ENCODE assay signal across 12 mouse cellular contexts in genomic region chr2:80013060-80013459, GRCm38 (mm10).
DNase-seq lines count a peak whose midpoint lies in the region; ATAC-seq and TF ChIP-seq lines count a peak whose summit lies in the region.
"Had no signal": no experiment of that assay in that cellular context is flagged by ENCODE, and none has a peak within 500 bp of the region (broad histone marks: within the 10 kb centered on the region; RNA-seq: fewer than 3 reads in every experiment).

No protein-coding gene starts in this region.

- no peaks in the 10 kb centered on the region for H3K9me3 ChIP-seq in limb, embryonic 14.5 days (ENCODE audit: control insufficient read depth, low read length)
- H3K9me3 ChIP-seq in limb, embryonic 10.5 days (replicated peaks), result no peaks in the 10 kb centered on the region
- H3K9me3 ChIP-seq: heart, embryonic 13.5 days; liver, embryonic 12.5 days had no signal

- no peak overlapping the region for H3K9ac ChIP-seq in limb, embryonic 14.5 days (ENCODE audit: low read depth, low read length, severe bottlenecking)
- H3K9ac ChIP-seq: heart, embryonic 13.5 days; liver, embryonic 12.5 days had no signal

- ATAC-seq in frontal cortex, adult (ENCODE audit: low TSS enrichment), result peak; percentile 82
- no peak for ATAC-seq in limb, embryonic 14.5 days (ENCODE audit: low FRiP score, low read depth)
- ATAC-seq: liver, embryonic 12.5 days had no signal

- no peak for TF ChIP-seq POLR2A in limb, embryonic 14.5 days (IDR thresholded peaks at IDR 0.05; ENCODE audit: borderline replicate concordance, extremely low read depth, insufficient read depth, insufficient read length)

- DNase-seq in frontal cortex, postnatal 10 days (ENCODE audit: low spot score in 2 of 2), result no peak
- DNase-seq in limb, embryonic 14.5 days (ENCODE audit: low spot score), result peak; percentile 68
- no peak for DNase-seq in limb, embryonic 10.5 days (ENCODE audit: low spot score)
- DNase-seq in heart, postnatal 4 days, result peak; percentile 31
- DNase-seq in lung, postnatal 14 days, result peak; percentile 35
- DNase-seq in urinary bladder, postnatal 36 days (ENCODE audit: low spot score in 2 of 2), result no peak
- no peak for DNase-seq in urinary bladder, postnatal 14 days (ENCODE audit: low spot score)
- DNase-seq: spleen, adult 18-20 months had no signal

- no peaks in the 10 kb centered on the region for H3K27me3 ChIP-seq in limb, embryonic 14.5 days (ENCODE audit: control insufficient read depth, insufficient read depth, low read length)
- H3K27me3 ChIP-seq in limb, embryonic 10.5 days (ENCODE audit: low read depth, poor library complexity, severe bottlenecking), result no peaks in the 10 kb centered on the region
- H3K27me3 ChIP-seq: CH12.LX; heart, embryonic 13.5 days; liver, embryonic 12.5 days had no signal

- no peaks in the 10 kb centered on the region for H3K4me1 ChIP-seq in limb, embryonic 14.5 days (ENCODE audit: control insufficient read depth, insufficient read depth, low read length)
- H3K4me1 ChIP-seq in limb, embryonic 10.5 days, result no peaks in the 10 kb centered on the region
- H3K4me1 ChIP-seq: liver, embryonic 12.5 days had no signal

- no peak overlapping the region for H3K4me2 ChIP-seq in limb, embryonic 14.5 days (replicated peaks; ENCODE audit: low read depth, low read length, severe bottlenecking)
- H3K4me2 ChIP-seq: heart, embryonic 13.5 days; liver, embryonic 12.5 days had no signal

- WGBS in limb, embryonic 14.5 days, result 59% methylated on average over 4 of the region's 4 CpGs
- 91% methylated on average over 4 of the region's 4 CpGs for WGBS in limb, embryonic 10.5 days

- no peak overlapping the region for H3K4me3 ChIP-seq in limb, embryonic 14.5 days (replicated peaks; ENCODE audit: low read length)
- H3K4me3 ChIP-seq in limb, embryonic 10.5 days, result no peak overlapping the region
- H3K4me3 ChIP-seq: heart, embryonic 13.5 days; liver, embryonic 12.5 days had no signal

- no peak overlapping the region; the same call in 1 of the 2 replicates for H3K27ac ChIP-seq in limb, embryonic 14.5 days (replicated peaks; ENCODE audit: low read depth, low read length)
- H3K27ac ChIP-seq in limb, embryonic 10.5 days, result no peak overlapping the region
- H3K27ac ChIP-seq: liver, embryonic 12.5 days had no signal

- H3K36me3 ChIP-seq in limb, embryonic 14.5 days (ENCODE audit: control insufficient read depth, insufficient read depth, low read length), result no peaks in the 10 kb centered on the region
- no peaks in the 10 kb centered on the region for H3K36me3 ChIP-seq in limb, embryonic 10.5 days
- H3K36me3 ChIP-seq: heart, embryonic 13.5 days; liver, embryonic 12.5 days had no signal

Comparison
In these comparisons a context has a peak if more than half of its experiments do, and no peak if none do; other contexts are left out.
1. DNase-seq: peak in limb, embryonic 14.5 days (single experiment), heart, postnatal 4 days (single experiment) and lung, postnatal 14 days (single experiment); none in frontal cortex, postnatal 10 days (0 of 2), limb, embryonic 10.5 days (single experiment), urinary bladder, postnatal 36 days (0 of 2) and urinary bladder, postnatal 14 days (single experiment).